Comparison of ENCODE assay signal across 8 mouse cellular contexts in the genomic region with DNA sequence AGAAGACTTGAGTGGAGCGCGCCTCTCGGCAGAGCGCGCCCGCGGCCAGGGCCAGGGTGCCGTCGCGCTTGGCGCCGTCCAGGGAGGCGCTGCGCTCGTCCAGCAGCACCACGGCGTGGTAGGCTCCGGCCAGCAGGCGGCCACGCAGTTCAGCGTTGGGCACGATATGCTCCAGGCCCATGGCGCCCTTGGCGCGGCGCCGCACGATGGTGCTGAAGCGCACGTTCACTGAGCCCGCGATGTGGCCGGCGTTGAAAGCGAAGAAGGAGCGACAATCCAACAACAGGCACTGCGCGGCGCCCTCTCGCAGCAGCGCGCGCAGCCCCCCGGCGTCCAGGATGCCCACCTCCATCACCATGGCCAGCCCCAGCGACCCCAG. TPM values are rescaled to one million over a fixed set of nuclear protein-coding genes. Genes with fewer than 3 reads are reported as not detected.
DNase-seq lines count a peak whose midpoint lies in the region; ATAC-seq and TF ChIP-seq lines count a peak whose summit lies in the region.

No protein-coding gene starts in this region.

- H3K27ac ChIP-seq in brown adipose tissue, adult 24 weeks (replicated peaks; ENCODE audit: low read depth, low read length): peak overlapping the region; percentile 94
- peak overlapping the region; percentile 97 for H3K27ac ChIP-seq in forebrain, embryonic 11.5 days (ENCODE audit: low read depth, low read length)
- peak overlapping the region; percentile 98 for H3K27ac ChIP-seq in hindbrain, embryonic 11.5 days (ENCODE audit: low read depth, low read length)

- ATAC-seq in forebrain, embryonic 11.5 days (replicated peaks; ENCODE audit: low FRiP score): peak; percentile 71
- ATAC-seq in hindbrain, embryonic 11.5 days (ENCODE audit: low FRiP score): peak; percentile 81

- peak overlapping the region; percentile 94 for H3K4me3 ChIP-seq in E14TG2a.4 (replicated peaks; ENCODE audit: low read length)
- H3K4me3 ChIP-seq in brown adipose tissue, adult 24 weeks (ENCODE audit: insufficient read depth, low read depth, low read length): peak overlapping the region; percentile 79
- peak overlapping the region; percentile 87 for H3K4me3 ChIP-seq in forebrain, embryonic 11.5 days (ENCODE audit: low read depth, low read length)
- H3K4me3 ChIP-seq in hindbrain, embryonic 11.5 days (ENCODE audit: low read depth, low read length): peak overlapping the region; percentile 85

- DNase-seq in forebrain, embryonic 11.5 days (ENCODE audit: low spot score): no peak
- peak; percentile 84 for DNase-seq in hindbrain, embryonic 11.5 days (ENCODE audit: low spot score)
- DNase-seq in layer of hippocampus, adult 9-10 months (ENCODE audit: low spot score): peak; percentile 40
- peak; percentile 80 for DNase-seq in lung, postnatal 14 days
- peak; percentile 80 for DNase-seq in retina, embryonic 14.5 days (ENCODE audit: low spot score)
- peak; percentile 57 for DNase-seq in urinary bladder, postnatal 10 days (ENCODE audit: low spot score)

- H3K36me3 ChIP-seq in E14TG2a.4 (ENCODE audit: insufficient read depth, low read length): peaks cover 24% of the 10 kb centered on the region
- no peaks in the 10 kb centered on the region for H3K36me3 ChIP-seq in forebrain, embryonic 11.5 days (ENCODE audit: control insufficient read depth, insufficient read depth, low read length)
- H3K36me3 ChIP-seq in hindbrain, embryonic 11.5 days (ENCODE audit: control insufficient read depth, insufficient read depth, low read length): no peaks in the 10 kb centered on the region

- no peak for TF ChIP-seq CTCF in E14TG2a.4 (conservative IDR thresholded peaks at IDR 0.05; ENCODE audit: low read length)

- H3K27me3 ChIP-seq in E14TG2a.4 (ENCODE audit: insufficient read depth, low read length): peaks cover 7% of the 10 kb centered on the region; the same call in 1 of the 2 replicates
- no peaks in the 10 kb centered on the region for H3K27me3 ChIP-seq in forebrain, embryonic 11.5 days (ENCODE audit: control insufficient read depth, insufficient read depth, low read length)
- no peaks in the 10 kb centered on the region for H3K27me3 ChIP-seq in hindbrain, embryonic 11.5 days (ENCODE audit: control insufficient read depth, insufficient read depth, low read length)

- no peaks in the 10 kb centered on the region for H3K9me3 ChIP-seq in E14TG2a.4 (ENCODE audit: low read length)
- H3K9me3 ChIP-seq in forebrain, embryonic 11.5 days (ENCODE audit: control insufficient read depth, low read length): no peaks in the 10 kb centered on the region
- no peaks in the 10 kb centered on the region for H3K9me3 ChIP-seq in hindbrain, embryonic 11.5 days (ENCODE audit: control insufficient read depth, low read length)

- H3K4me2 ChIP-seq in forebrain, embryonic 11.5 days (ENCODE audit: low read depth, low read length, severe bottlenecking): peak overlapping the region; percentile 82
- H3K4me2 ChIP-seq in hindbrain, embryonic 11.5 days (replicated peaks; ENCODE audit: low read depth, low read length): peak overlapping the region; percentile 78

- H3K4me1 ChIP-seq in E14TG2a.4 (replicated peaks; ENCODE audit: low read depth, low read length): peaks cover 83% of the 10 kb centered on the region
- peaks cover 16% of the 10 kb centered on the region for H3K4me1 ChIP-seq in brown adipose tissue, adult 24 weeks (ENCODE audit: control insufficient read depth, insufficient read depth, insufficient read length, low read length)
- H3K4me1 ChIP-seq in forebrain, embryonic 11.5 days (replicated peaks; ENCODE audit: control insufficient read depth, insufficient read depth, low read length): peaks cover 25% of the 10 kb centered on the region
- peaks cover 23% of the 10 kb centered on the region for H3K4me1 ChIP-seq in hindbrain, embryonic 11.5 days (replicated peaks; ENCODE audit: control insufficient read depth, insufficient read depth, low read length)

- peak overlapping the region; percentile 96 for H3K9ac ChIP-seq in forebrain, embryonic 11.5 days (ENCODE audit: low read length)
- peak overlapping the region; percentile 95 for H3K9ac ChIP-seq in hindbrain, embryonic 11.5 days (ENCODE audit: low read depth, low read length)

- under 1% methylated on average over 43 of the region's 46 CpGs for WGBS in forebrain, embryonic 11.5 days
- 0% methylated on average over 40 of the region's 46 CpGs for WGBS in hindbrain, embryonic 11.5 days

RNA-seq across cellular contexts. Expression of a gene that starts 53.3 kb away (rescaled TPM):
- 124 and 179 TPM in 2 replicates for polyA plus RNA-seq in brown adipose tissue, adult 24 weeks (2012; ENCODE audit: insufficient read depth, insufficient read length, missing spikeins)
- polyA plus RNA-seq in forebrain, embryonic 11.5 days (2014; fragmentation: Nextera tagmentation; extraction: Ambion mirVana): 139 and 145 TPM in 2 replicates
- 112 and 119 TPM in 2 replicates for polyA plus RNA-seq in hindbrain, embryonic 11.5 days (2014; fragmentation: Nextera tagmentation; extraction: Ambion mirVana)

RNA-seq across cellular contexts. Expression of a gene that starts 54.0 kb away (rescaled TPM):
- polyA plus RNA-seq in brown adipose tissue, adult 24 weeks (2012; ENCODE audit: insufficient read depth, insufficient read length, missing spikeins): 44.4 and 326 TPM in 2 replicates
- 35.7 and 37.6 TPM in 2 replicates for polyA plus RNA-seq in forebrain, embryonic 11.5 days (2014; fragmentation: Nextera tagmentation; extraction: Ambion mirVana)
- 34.9 and 39.0 TPM in 2 replicates for polyA plus RNA-seq in hindbrain, embryonic 11.5 days (2014; fragmentation: Nextera tagmentation; extraction: Ambion mirVana)
